Comparison of ENCODE assay signal across 8 mouse cellular contexts in the genomic region with DNA sequence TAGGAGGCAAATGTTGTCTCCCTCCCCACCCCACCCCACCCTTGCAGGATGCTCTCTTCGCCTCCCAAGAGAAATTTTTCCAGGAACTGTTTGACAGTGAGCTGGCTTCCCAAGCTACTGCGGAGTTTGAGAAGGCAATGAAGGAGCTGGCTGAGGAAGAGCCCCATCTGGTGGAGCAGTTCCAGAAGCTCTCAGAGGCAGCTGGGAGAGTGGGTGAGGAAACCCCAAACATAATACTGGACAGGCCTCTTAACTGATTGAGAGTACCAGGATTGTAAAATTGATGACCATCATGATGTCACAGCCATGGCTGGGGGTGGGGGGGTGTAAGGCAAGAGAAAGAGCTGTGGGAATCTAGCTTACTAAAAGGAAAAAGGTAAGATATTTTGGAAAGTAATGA. TPM values are rescaled to one million over a fixed set of nuclear protein-coding genes. Genes with fewer than 3 reads are reported as not detected.
A peak's percentile ranks its signal among the peaks of the same experiment; 100 is the strongest.
DNase-seq lines count a peak whose midpoint lies in the region; ATAC-seq and TF ChIP-seq lines count a peak whose summit lies in the region.

No protein-coding gene starts in this region.

- peaks cover 57% of the 10 kb centered on the region for H3K36me3 ChIP-seq in E14TG2a.4 (ENCODE audit: insufficient read depth, low read length)
- H3K36me3 ChIP-seq in lung, postnatal 0 days (ENCODE audit: insufficient read depth, low read length): peaks cover 23% of the 10 kb centered on the region

- H3K4me3 ChIP-seq in layer of hippocampus, adult 2 months: no peak overlapping the region
- H3K4me3 ChIP-seq in E14TG2a.4 (replicated peaks; ENCODE audit: low read length): no peak overlapping the region
- H3K4me3 ChIP-seq in lung, postnatal 0 days (ENCODE audit: low read depth, low read length): no peak overlapping the region

- H3K27me3 ChIP-seq in E14TG2a.4 (ENCODE audit: insufficient read depth, low read length): no peaks in the 10 kb centered on the region
- H3K27me3 ChIP-seq in lung, postnatal 0 days (replicated peaks; ENCODE audit: insufficient read depth, low read length): no peaks in the 10 kb centered on the region

- peak; percentile 40 for DNase-seq in embryo, embryonic 10.5 days (ENCODE audit: low spot score)
- no peak for DNase-seq in embryo, embryonic 9.5 days (ENCODE audit: extremely low spot score)
- DNase-seq in layer of hippocampus, adult 2 months (ENCODE audit: low spot score in 2 of 2): peak in 1 of 2 experiments; percentile 28
- DNase-seq in layer of hippocampus, adult 18-20 months (ENCODE audit: low spot score in 2 of 2): no peak
- peak; percentile 71 for DNase-seq in lung, postnatal 0 days (ENCODE audit: low spot score)
- DNase-seq in urinary bladder, postnatal 10 days (ENCODE audit: low spot score): no peak
- DNase-seq in spleen, adult 12 weeks (ENCODE audit: low spot score): no peak

- no peak overlapping the region for H3K4me2 ChIP-seq in lung, postnatal 0 days (replicated peaks; ENCODE audit: low read depth, low read length)

- TF ChIP-seq CTCF in layer of hippocampus, adult 2 months (conservative IDR thresholded peaks at IDR 0.05): peak; percentile 67
- TF ChIP-seq CTCF in E14TG2a.4 (conservative IDR thresholded peaks at IDR 0.05; ENCODE audit: low read length): peak; percentile 22
- peak; percentile 54 for TF ChIP-seq CTCF in lung, postnatal 0 days (IDR thresholded peaks at IDR 0.05)

- no peak overlapping the region for H3K27ac ChIP-seq in layer of hippocampus, adult 2 months
- H3K27ac ChIP-seq in lung, postnatal 0 days (ENCODE audit: low read length): no peak overlapping the region

- H3K4me1 ChIP-seq in E14TG2a.4 (replicated peaks; ENCODE audit: low read depth, low read length): peaks cover 44% of the 10 kb centered on the region
- H3K4me1 ChIP-seq in lung, postnatal 0 days (ENCODE audit: insufficient read depth, low read depth, low read length): peaks cover 11% of the 10 kb centered on the region; the same call in 1 of the 2 replicates

- no peak overlapping the region for H3K9ac ChIP-seq in lung, postnatal 0 days (replicated peaks; ENCODE audit: low read depth)

- ATAC-seq in lung, postnatal 0 days: no peak

- H3K9me3 ChIP-seq in E14TG2a.4 (ENCODE audit: low read length): no peaks in the 10 kb centered on the region
- H3K9me3 ChIP-seq in lung, postnatal 0 days (ENCODE audit: low read length): no peaks in the 10 kb centered on the region

- 54% methylated on average over 2 of the region's 2 CpGs for WGBS in lung, postnatal 0 days

- TF ChIP-seq EP300 in lung, postnatal 0 days (IDR thresholded peaks at IDR 0.05): no peak

RNA-seq across cellular contexts. Expression of a gene that starts 2.6 kb away (rescaled TPM):
- 10 to 100 TPM; 84.9 to 88.3 TPM for total RNA-seq in layer of hippocampus, adult 2 months (2021)
- 10 to 100 TPM; 84.4 to 84.5 TPM for total RNA-seq in layer of hippocampus, adult 18-20 months (2021)
- polyA plus RNA-seq in lung, postnatal 0 days (2015; fragmentation: Nextera tagmentation; extraction: Ambion mirVana): 74.5 and 74.9 TPM in 2 replicates

RNA-seq across cellular contexts. Expression of a gene that starts 18.8 kb away (rescaled TPM):
- total RNA-seq in layer of hippocampus, adult 2 months (2021): 100 to 1,000 TPM; 114 to 116 TPM
- 100 to 1,000 TPM; 111 to 115 TPM for total RNA-seq in layer of hippocampus, adult 18-20 months (2021)
- polyA plus RNA-seq in lung, postnatal 0 days (2015; fragmentation: Nextera tagmentation; extraction: Ambion mirVana): 93.7 and 96.6 TPM in 2 replicates

RNA-seq across cellular contexts. Expression of a gene that starts 46.5 kb away (rescaled TPM):
- 10 to 100 TPM; 58.1 to 63.3 TPM for total RNA-seq in layer of hippocampus, adult 2 months (2021)
- total RNA-seq in layer of hippocampus, adult 18-20 months (2021): 10 to 100 TPM; 54.5 to 55.3 TPM
- polyA plus RNA-seq in lung, postnatal 0 days (2015; fragmentation: Nextera tagmentation; extraction: Ambion mirVana): 103 and 108 TPM in 2 replicates

RNA-seq across cellular contexts. Expression of a gene that starts 46.8 kb away (rescaled TPM):
- 100 to 1,000 TPM; 146 to 147 TPM for total RNA-seq in layer of hippocampus, adult 2 months (2021)
- total RNA-seq in layer of hippocampus, adult 18-20 months (2021): 100 to 1,000 TPM; 141 to 146 TPM
- polyA plus RNA-seq in lung, postnatal 0 days (2015; fragmentation: Nextera tagmentation; extraction: Ambion mirVana): 99.1 and 111 TPM in 2 replicates

Comparison
In these comparisons a context has a peak if more than half of its experiments do, and no peak if none do; other contexts are left out.
1. DNase-seq: peak in embryo, embryonic 10.5 days (single experiment) and lung, postnatal 0 days (single experiment); none in embryo, embryonic 9.5 days (single experiment), layer of hippocampus, adult 18-20 months (0 of 2), urinary bladder, postnatal 10 days (single experiment) and spleen, adult 12 weeks (single experiment).
2. Peak in every context shown above with its lines, with median percentiles within 50 percentile points of each other: CTCF ChIP-seq.